Mouse (Mus musculus) gastrocnemius, postnatal 4 days (tissue): ENCODE results near the gene Olfr229. TPM values are rescaled to one million over a fixed set of nuclear protein-coding genes. Genes with fewer than 3 reads are reported as not detected.
"Not testable (repeated sequence)": the region's sequence is repeated elsewhere in the genome, so short reads cannot be mapped to it uniquely, and the experiment has no call there.

Source experiments
- DNase-seq, 2 experiments: peaks; one replicate each; pipeline ENCODE4 v3.0.0; 2021 to 2022; ENCODE audit warnings: low spot score in 2 of 2, mixed read lengths in 2 of 2
- long read RNA-seq, 2 experiments: library from polyadenylated mRNA; stranded (forward); transcript quantifications; one replicate each; pipeline ENCODE4 v2.0.0; 2021
- total RNA-seq, 2 experiments: library from RNA; stranded (reverse); gene quantifications; 2 replicates each; pipeline ENCODE4 v1.2.3; 2021

Gene Olfr229
- not detected for total RNA-seq
- long read RNA-seq, experiment 1: 0 reads
- long read RNA-seq, experiment 2: 0 reads

- DNase-seq: no peak
Observed at GRCm38 (mm10) chr9:39907036-39907435, at the start of gene Olfr229. Olfr229 (plus strand) TSS chr9:39907336.

- DNase-seq: no peak
Observed at GRCm38 (mm10) chr9:39866122-39866521, 41.0 kb upstream of the Olfr229 start, which contains the start of gene Olfr972. Olfr972 (plus strand) TSS chr9:39866422.

- DNase-seq: not testable (repeated sequence)
Observed at GRCm38 (mm10) chr9:39871986-39872385, 35.1 kb upstream of the Olfr229 start.

GRCm38 (mm10) chr9:39877541-39878396 is 29.4 kb upstream of the Olfr229 start:
- DNase-seq: not testable (repeated sequence)

DNA sequence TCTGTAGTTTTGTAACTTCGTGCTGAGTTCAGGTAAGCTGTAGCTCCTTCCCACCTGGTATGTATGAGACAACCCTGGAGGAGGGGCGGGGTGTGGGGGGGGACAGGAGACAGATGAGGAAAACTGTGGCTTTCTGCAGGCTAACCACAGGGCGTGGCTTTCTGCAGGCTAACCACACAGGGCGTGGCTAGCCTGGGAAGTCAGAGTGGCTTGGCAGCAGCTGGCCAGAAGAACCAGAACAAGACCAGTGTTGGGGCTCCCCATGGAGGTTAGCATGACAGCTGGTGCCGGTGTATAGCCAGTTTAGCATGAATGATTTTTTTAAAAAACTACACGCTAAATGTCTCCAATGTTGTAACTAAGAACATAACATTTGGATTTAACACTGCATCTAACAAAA is 2.0 kb upstream of the Olfr229 start:
- DNase-seq: no peak

- no peak for DNase-seq
Observed at GRCm38 (mm10) chr9:39909939-39910338, 2.8 kb downstream of the Olfr229 start.

GRCm38 (mm10) chr9:39927975-39928836 is 21.1 kb downstream of the Olfr229 start:
- DNase-seq: not testable (repeated sequence)

GRCm38 (mm10) chr9:39928837-39929236 is 21.7 kb downstream of the Olfr229 start:
- not testable (repeated sequence) for DNase-seq

DNA sequence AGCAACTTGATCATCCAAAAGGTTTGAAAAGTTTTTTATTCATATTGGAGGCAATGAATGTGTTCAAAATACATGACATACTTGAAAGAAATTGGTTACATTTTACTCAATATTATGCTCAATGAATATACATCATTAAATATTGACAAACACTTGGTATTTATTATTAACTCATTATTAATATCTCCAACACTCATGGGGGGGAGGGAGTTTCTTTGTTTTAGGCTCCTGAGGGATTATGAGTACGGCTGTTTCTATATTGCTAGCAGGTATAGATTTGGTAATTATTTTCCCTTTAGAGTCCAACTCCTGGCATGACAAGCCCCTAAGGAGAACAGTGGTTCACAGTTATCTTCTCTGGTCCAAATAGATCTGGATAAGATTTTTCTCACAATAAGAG is 30.1 kb downstream of the Olfr229 start, which contains the start of gene Olfr974:
Gene Olfr974 (plus strand): TSS at position 301 of the 400 bp plus-strand sequence.
- DNase-seq: no peak

- no peak for DNase-seq
Observed at GRCm38 (mm10) chr9:39951946-39952345, 44.8 kb downstream of the Olfr229 start, which contains the start of gene Olfr975. Olfr975 (minus strand) TSS chr9:39952046.

GRCm38 (mm10) chr9:39961033-39961432 is 53.9 kb downstream of the Olfr229 start, which contains the start of gene Olfr976:
Olfr976 (minus strand) TSS chr9:39961133.
- DNase-seq: not testable (repeated sequence)

Other genes starting within 250 kb of the Olfr229 start
- gene Olfr963, start 240.1 kb upstream of the Olfr229 start, total RNA-seq: not detected
- gene Olfr149, start 200.2 kb upstream of the Olfr229 start, total RNA-seq: not detected
- gene Olfr965, start 196.0 kb upstream of the Olfr229 start, total RNA-seq: not detected
- not detected for gene Olfr150, start 176.4 kb upstream of the Olfr229 start, total RNA-seq
- gene Olfr967, start 161.1 kb upstream of the Olfr229 start, total RNA-seq: not detected
- not detected for gene Olfr968, start 124.1 kb upstream of the Olfr229 start, total RNA-seq
- gene Olfr969, start 116.4 kb upstream of the Olfr229 start, total RNA-seq: not detected
- gene Olfr970, start 98.5 kb upstream of the Olfr229 start, total RNA-seq: not detected
- not detected for gene Olfr971, start 70.5 kb upstream of the Olfr229 start, total RNA-seq
- not detected for gene Olfr972, start 40.9 kb upstream of the Olfr229 start, total RNA-seq
- gene Olfr974, start 30.2 kb downstream of the Olfr229 start, total RNA-seq: not detected
- gene Olfr975, start 44.7 kb downstream of the Olfr229 start, total RNA-seq: not detected
- not detected for gene Olfr976, start 53.8 kb downstream of the Olfr229 start, total RNA-seq
- not detected for gene Olfr978, start 84.8 kb downstream of the Olfr229 start, total RNA-seq
- not detected for gene Olfr979, start 96.1 kb downstream of the Olfr229 start, total RNA-seq
- gene Olfr980, start 102.2 kb downstream of the Olfr229 start, total RNA-seq: not detected
- not detected for gene Olfr981, start 114.1 kb downstream of the Olfr229 start, total RNA-seq
- gene Olfr982, start 166.5 kb downstream of the Olfr229 start, total RNA-seq: not detected
- gene Olfr983, start 186.3 kb downstream of the Olfr229 start, total RNA-seq: not detected
- gene Olfr984, start 206.9 kb downstream of the Olfr229 start, total RNA-seq: not detected
- gene Olfr985, start 222.8 kb downstream of the Olfr229 start, total RNA-seq: under 1 TPM in 1 of 2 experiments, not detected in 1; 0.23 TPM
- gene Tmem225, start 240.8 kb downstream of the Olfr229 start, total RNA-seq: not detected